Mouse (Mus musculus) intestine, embryonic 16.5 days (tissue): ENCODE results near the gene Dusp6. TPM values are rescaled to one million over a fixed set of nuclear protein-coding genes. Genes with fewer than 3 reads are reported as not detected.
"Not testable (repeated sequence)": the region's sequence is repeated elsewhere in the genome, so short reads cannot be mapped to it uniquely, and the experiment has no call there.

Experiments used
- ATAC-seq: fragments of 200-750 bp; cut with Nextera tagmentation; 2 replicates; pipeline ENCODE4 v1.8.0; 2017; ENCODE audit warnings: moderate TSS enrichment, moderate library complexity
- H3K27ac ChIP-seq: fragments of 300-500 bp; sonication (generic); 2 replicates; pipeline ENCODE4 v1.5.1; 2014; ENCODE audit warnings: mild to moderate bottlenecking, low read length
- H3K27me3 ChIP-seq: fragments of 300-500 bp; sonication (generic); replicated peaks from 2 replicates; pipeline ENCODE4 v1.6.1; 2014; ENCODE audit warnings: low read length, control low read depth, mixed read lengths; ENCODE audit not compliant: control insufficient read depth, insufficient read depth
- H3K36me3 ChIP-seq: fragments of 300-500 bp; sonication (generic); 2 replicates; pipeline ENCODE4 v1.6.1; 2014; ENCODE audit warnings: low read length, control low read depth; ENCODE audit not compliant: control insufficient read depth, insufficient read depth
- H3K4me1 ChIP-seq: fragments of 300-500 bp; sonication (generic); 2 replicates; pipeline ENCODE4 v1.6.1; 2014; ENCODE audit warnings: low read length, control low read depth, mixed read lengths; ENCODE audit not compliant: control insufficient read depth, insufficient read depth
- H3K4me2 ChIP-seq: fragments of 300-500 bp; sonication (generic); 2 replicates; pipeline ENCODE4 v1.6.1; 2014; ENCODE audit warnings: low read depth, low read length, control low read depth
- H3K4me3 ChIP-seq: fragments of 300-500 bp; sonication (generic); 2 replicates; pipeline ENCODE4 v1.5.1; 2014; ENCODE audit warnings: mild to moderate bottlenecking, low read length
- H3K9ac ChIP-seq: fragments of 300-500 bp; sonication (generic); 2 replicates; pipeline ENCODE4 v1.6.1; 2014; ENCODE audit warnings: low read depth, low read length
- H3K9me3 ChIP-seq: fragments of 300-500 bp; sonication (generic); 2 replicates; pipeline ENCODE4 v1.6.1; 2016; ENCODE audit warnings: low read length, control low read depth; ENCODE audit not compliant: control insufficient read depth
- WGBS: fragments of 180-500 bp; shearing (Covaris S2); extraction: QIAGEN DNeasy Blood & Tissue Kit; methylation state at CpG from one replicate; pipeline ENCODE4 v1.1.7; 2014; 5-methylcytosine and 5-hydroxymethylcytosine counted together
- polyA plus RNA-seq: library from polyadenylated mRNA; unstranded; fragments of >200 nt; fragmentation: Nextera tagmentation; extraction: Ambion mirVana; gene quantifications from 2 replicates; pipeline ENCODE4 v1.2.1, GENCODE M21; 2015

Gene Dusp6
- 37.2 and 37.5 TPM in 2 replicates for polyA plus RNA-seq

GRCm38 (mm10) chr10:99262867-99263379 is at the start of gene Dusp6:
Gene Dusp6, plus strand, starts transcription at chr10:99263231.
- H3K4me2 ChIP-seq: peak within 1 kb of the TSS; percentile 92
- H3K9ac ChIP-seq: peak within 1 kb of the TSS; percentile 93
- H3K4me3 ChIP-seq: peak within 1 kb of the TSS; percentile 82
- peaks cover 12% of the 10 kb centered on the region for H3K4me1 ChIP-seq
- ATAC-seq: peak; percentile 95
- H3K9me3 ChIP-seq: no peaks in the 10 kb centered on the region
- no peaks in the 10 kb centered on the region for H3K36me3 ChIP-seq
- H3K27me3 ChIP-seq: no peaks in the 10 kb centered on the region
- H3K27ac ChIP-seq: peak within 1 kb of the TSS; percentile 100
- WGBS: under 1% methylated on average over 29 of the region's 29 CpGs

GRCm38 (mm10) chr10:99214421-99215299 is 48.4 kb upstream of the Dusp6 start:
- H3K27ac ChIP-seq: no peak overlapping the region
- no peaks in the 10 kb centered on the region for H3K9me3 ChIP-seq
- no peak overlapping the region for H3K4me3 ChIP-seq
- 83% methylated on average over 15 of the region's 15 CpGs for WGBS
- ATAC-seq: no peak
- no peaks in the 10 kb centered on the region for H3K27me3 ChIP-seq
- no peak overlapping the region for H3K9ac ChIP-seq
- no peak overlapping the region for H3K4me2 ChIP-seq
- peaks cover 2% of the 10 kb centered on the region; the same call in 1 of the 2 replicates for H3K4me1 ChIP-seq
- no peaks in the 10 kb centered on the region for H3K36me3 ChIP-seq

DNA sequence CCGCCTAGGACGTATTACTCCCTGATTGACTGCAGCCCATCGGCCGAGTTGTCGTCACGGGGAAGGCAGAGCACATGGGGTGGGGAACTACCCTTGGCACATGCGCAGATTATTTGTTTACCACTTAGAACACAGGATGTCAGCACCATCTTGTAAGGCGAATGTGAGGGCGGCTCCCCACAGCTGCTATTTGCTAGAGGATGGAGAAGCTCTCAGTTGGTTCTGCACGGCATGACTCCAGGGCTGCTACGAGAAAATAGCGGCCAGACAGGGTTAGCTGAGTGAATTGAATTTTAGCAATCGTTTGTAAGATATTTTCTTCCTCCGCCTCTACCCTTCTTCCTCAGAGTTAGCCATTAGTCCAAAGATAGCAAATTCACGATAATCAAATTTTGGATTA is 46.5 kb upstream of the Dusp6 start:
- not testable (repeated sequence) for H3K27me3 ChIP-seq, H3K4me1 ChIP-seq, H3K9me3 ChIP-seq, H3K4me2 ChIP-seq, H3K4me3 ChIP-seq, H3K36me3 ChIP-seq, H3K27ac ChIP-seq, H3K9ac ChIP-seq, ATAC-seq
- WGBS: 86% methylated on average over 15 of the region's 15 CpGs

GRCm38 (mm10) chr10:99221540-99221939 is 41.5 kb upstream of the Dusp6 start:
- Histone ChIP-seq H3K27ac (no peak overlapping the region), H3K9ac (no peak overlapping the region), H3K36me3 (no peaks in the 10 kb centered on the region), H3K4me2 (no peak overlapping the region), H3K9me3 (no peaks in the 10 kb centered on the region), H3K4me3 (no peak overlapping the region), H3K4me1 (peaks cover 7% of the 10 kb centered on the region; the same call in 1 of the 2 replicates), H3K27me3 (no peaks in the 10 kb centered on the region)
- ATAC-seq: no peak
- WGBS: 91% methylated on average over 8 of the region's 8 CpGs

GRCm38 (mm10) chr10:99222726-99223125 is 40.3 kb upstream of the Dusp6 start:
- H3K9ac ChIP-seq: 0 out of 2 replicates have a peak overlapping the region, but pooled peaks have one; percentile 24
- peak; percentile 75 for ATAC-seq
- no peaks in the 10 kb centered on the region for H3K9me3 ChIP-seq
- no peak overlapping the region for H3K4me3 ChIP-seq
- peak overlapping the region; percentile 76 for H3K27ac ChIP-seq
- no peaks in the 10 kb centered on the region for H3K36me3 ChIP-seq
- WGBS: 57% methylated on average over 5 of the region's 5 CpGs
- H3K4me1 ChIP-seq: peaks cover 9% of the 10 kb centered on the region; the same call in 1 of the 2 replicates
- H3K27me3 ChIP-seq: no peaks in the 10 kb centered on the region
- H3K4me2 ChIP-seq: no peak overlapping the region

DNA sequence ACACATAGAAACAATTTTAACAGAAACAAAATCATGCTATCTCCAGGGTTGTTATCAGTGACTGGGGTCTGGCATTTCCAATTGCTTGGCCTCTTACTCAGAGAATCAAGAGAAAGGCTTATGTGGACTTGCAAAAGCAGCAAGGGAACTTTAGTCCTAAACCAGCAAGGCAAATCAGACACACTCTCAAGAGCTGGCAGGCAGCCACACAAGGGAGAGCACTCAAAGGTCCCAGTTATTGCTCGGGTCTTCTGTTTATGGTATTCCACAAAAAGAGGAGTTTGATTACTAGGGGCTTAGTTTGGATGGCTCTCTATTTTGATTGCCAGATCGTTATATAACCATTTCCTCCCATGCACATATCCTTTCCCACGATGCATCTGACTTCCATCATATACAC is 38.8 kb upstream of the Dusp6 start:
- H3K4me2 ChIP-seq: no peak overlapping the region
- peaks cover 23% of the 10 kb centered on the region for H3K4me1 ChIP-seq
- H3K27me3 ChIP-seq: no peaks in the 10 kb centered on the region
- no peak for ATAC-seq
- no peak overlapping the region for H3K4me3 ChIP-seq
- no peak overlapping the region for H3K9ac ChIP-seq
- 38% methylated on average over 3 of the region's 3 CpGs for WGBS
- no peak overlapping the region for H3K27ac ChIP-seq
- no peaks in the 10 kb centered on the region for H3K36me3 ChIP-seq
- H3K9me3 ChIP-seq: no peaks in the 10 kb centered on the region

- no peaks in the 10 kb centered on the region for H3K9me3 ChIP-seq
- no peak overlapping the region for H3K27ac ChIP-seq
- peak; percentile 64 for ATAC-seq
- H3K4me1 ChIP-seq: peaks cover 26% of the 10 kb centered on the region
- H3K9ac ChIP-seq: no peak overlapping the region
- H3K4me2 ChIP-seq: no peak overlapping the region
- 78% methylated on average over 5 of the region's 5 CpGs for WGBS
- H3K36me3 ChIP-seq: no peaks in the 10 kb centered on the region
- no peak overlapping the region for H3K4me3 ChIP-seq
- no peaks in the 10 kb centered on the region for H3K27me3 ChIP-seq
Observed at GRCm38 (mm10) chr10:99226782-99227181, 36.2 kb upstream of the Dusp6 start.

DNA sequence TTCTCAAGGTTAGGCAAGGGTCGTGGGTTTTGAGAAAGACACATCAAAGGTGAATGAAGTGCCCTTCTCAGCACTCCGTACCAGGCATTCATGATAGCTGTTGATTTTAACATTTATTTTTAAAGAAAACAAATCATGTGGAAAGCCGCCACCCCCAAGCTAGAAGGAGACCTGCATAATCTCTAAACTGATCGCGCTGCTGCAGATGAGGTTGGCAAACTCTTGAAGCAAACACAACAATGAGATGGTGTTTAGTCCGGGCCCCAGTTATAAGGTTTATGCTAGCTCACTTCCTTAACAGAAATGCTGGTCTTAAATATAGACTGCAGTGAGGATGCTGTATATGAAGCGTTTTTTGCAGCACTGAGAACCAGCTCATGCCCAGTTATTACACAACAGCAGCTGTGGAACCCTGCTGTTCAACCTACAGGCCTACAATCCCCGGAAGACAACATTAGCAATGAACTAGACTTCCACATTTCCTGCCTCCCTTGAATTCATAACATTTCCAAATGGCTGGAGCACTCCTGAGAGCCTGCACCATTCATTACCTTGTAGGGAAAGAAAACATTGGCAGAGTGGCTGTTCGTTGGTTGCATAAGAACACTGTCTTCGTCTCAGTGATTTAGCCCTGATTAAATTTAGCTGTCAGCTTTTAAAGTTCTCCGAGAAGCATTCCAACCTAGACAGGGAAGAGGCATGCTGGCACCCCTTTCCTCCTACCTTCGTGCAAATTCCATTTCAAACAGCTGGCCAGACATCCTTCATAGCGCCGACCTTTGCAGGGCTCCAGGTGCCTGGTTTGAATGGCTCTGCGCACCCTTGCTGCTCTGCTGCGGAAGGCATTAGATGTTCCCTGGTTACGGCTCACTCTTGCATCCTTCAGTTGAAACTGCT is 34.8 kb upstream of the Dusp6 start:
- H3K4me2 ChIP-seq: peak overlapping the region; percentile 25
- peak overlapping the region; percentile 67 for H3K27ac ChIP-seq
- H3K4me3 ChIP-seq: no peak overlapping the region
- H3K9ac ChIP-seq: no peak overlapping the region
- 45% methylated on average over 17 of the region's 17 CpGs for WGBS
- H3K4me1 ChIP-seq: peaks cover 19% of the 10 kb centered on the region
- 0 out of 2 replicates have a peak, but pooled peaks have one; percentile 14 for ATAC-seq
- H3K27me3 ChIP-seq: no peaks in the 10 kb centered on the region
- no peaks in the 10 kb centered on the region for H3K9me3 ChIP-seq
- no peaks in the 10 kb centered on the region for H3K36me3 ChIP-seq
